Mouse (Mus musculus) neutrophil, adult 65 days (primary cell): ENCODE measurements around the gene Tdo2. TPM values are rescaled to one million over a fixed set of nuclear protein-coding genes. Genes with fewer than 3 reads are reported as not detected.

Experiments used
- total RNA-seq: library from RNA; stranded (reverse); gene quantifications from 2 replicates; pipeline ENCODE4 v1.2.4, GENCODE M21; 2023

Tdo2 gene
- not detected in 2 replicates for total RNA-seq

GRCm38 (mm10) chr3:81976102-81976501 is at the start of gene Tdo2:
TSS of gene Tdo2 (minus strand) at chr3:81976202.

GRCm38 (mm10) chr3:81981990-81982389 is 6.0 kb upstream of the Tdo2 start, which contains the start of gene Asic5:
TSS of gene Asic5 (plus strand) at chr3:81982290.

DNA sequence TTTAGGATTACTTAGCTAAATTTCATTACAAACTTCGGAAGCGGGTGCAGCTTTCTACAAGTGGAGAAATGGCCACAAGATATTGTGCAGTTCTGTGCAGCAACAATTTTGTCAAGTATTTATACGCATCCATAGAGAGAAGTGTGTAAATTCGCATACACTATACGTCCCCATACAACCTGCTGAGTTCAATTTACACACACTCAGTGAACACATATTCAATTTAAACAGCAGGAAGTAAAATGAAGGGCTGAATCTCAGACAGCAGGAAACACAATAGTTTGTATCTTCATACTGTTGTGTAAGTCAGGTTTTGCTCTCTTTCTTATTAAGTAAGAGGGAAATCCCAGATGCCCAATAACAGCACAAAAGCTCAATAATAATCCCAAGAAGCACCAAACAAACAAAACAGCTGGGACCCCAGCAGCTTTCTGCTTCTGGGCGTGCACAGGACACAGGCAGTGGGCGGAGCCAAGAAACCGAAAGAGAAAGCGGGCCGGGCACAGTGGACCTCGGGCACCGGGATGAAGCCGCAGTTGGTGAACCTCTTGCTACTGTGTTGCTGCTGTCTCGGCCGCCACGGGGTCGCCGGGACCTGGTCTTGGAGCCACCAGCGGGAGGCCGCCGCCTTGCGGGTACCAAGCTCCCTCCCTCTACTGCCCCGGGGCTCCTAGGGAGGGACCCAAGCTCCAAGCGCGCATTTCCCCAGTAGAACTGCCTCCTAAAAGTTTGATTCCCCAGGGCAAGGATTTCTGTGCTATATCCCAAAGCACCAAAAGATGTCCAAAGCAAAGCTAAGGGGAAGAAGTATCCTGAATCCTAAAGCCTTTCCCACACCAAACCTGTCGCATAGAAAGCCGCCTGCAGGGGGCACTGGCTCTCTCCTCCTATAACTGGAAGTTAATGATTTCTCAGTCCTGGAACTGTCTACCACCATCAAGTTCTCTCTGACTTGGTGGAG is 43.6 kb downstream of the Tdo2 start, which contains the start of gene Ctso:
Ctso (plus strand) TSS at position 461 of the 961 bp plus-strand sequence.

Other genes starting within 250 kb of the Tdo2 start
- gene Ctso, start 43.6 kb downstream of the Tdo2 start, total RNA-seq, result 9.9 TPM in 2 replicates
- not detected in 2 replicates for gene Asic5, start 6.1 kb upstream of the Tdo2 start, total RNA-seq
- gene Gucy1b1, start 98.5 kb upstream of the Tdo2 start, total RNA-seq, result 0.22 TPM in 1 of 2 replicates, not detected in the other
- gene Gucy1a1, start 169.6 kb upstream of the Tdo2 start, total RNA-seq, result 0.11 and 0.54 TPM in 2 replicates